Mouse (Mus musculus) bone marrow macrophage, adult 2 months (primary cell): Measurements from ENCODE around the gene Fbxo3.

Experiments
- CTCF ChIP-seq: IDR thresholded peaks from 2 replicates; pipeline ENCODE4 v1.5.1; 2012; ENCODE audit warnings: low read depth, mild to moderate bottlenecking, low read length, moderate library complexity
- POLR2A ChIP-seq: IDR thresholded peaks from 2 replicates; pipeline ENCODE4 v1.6.1; 2012; ENCODE audit warnings: mild to moderate bottlenecking, low read depth, low read length, borderline replicate concordance

DNA sequence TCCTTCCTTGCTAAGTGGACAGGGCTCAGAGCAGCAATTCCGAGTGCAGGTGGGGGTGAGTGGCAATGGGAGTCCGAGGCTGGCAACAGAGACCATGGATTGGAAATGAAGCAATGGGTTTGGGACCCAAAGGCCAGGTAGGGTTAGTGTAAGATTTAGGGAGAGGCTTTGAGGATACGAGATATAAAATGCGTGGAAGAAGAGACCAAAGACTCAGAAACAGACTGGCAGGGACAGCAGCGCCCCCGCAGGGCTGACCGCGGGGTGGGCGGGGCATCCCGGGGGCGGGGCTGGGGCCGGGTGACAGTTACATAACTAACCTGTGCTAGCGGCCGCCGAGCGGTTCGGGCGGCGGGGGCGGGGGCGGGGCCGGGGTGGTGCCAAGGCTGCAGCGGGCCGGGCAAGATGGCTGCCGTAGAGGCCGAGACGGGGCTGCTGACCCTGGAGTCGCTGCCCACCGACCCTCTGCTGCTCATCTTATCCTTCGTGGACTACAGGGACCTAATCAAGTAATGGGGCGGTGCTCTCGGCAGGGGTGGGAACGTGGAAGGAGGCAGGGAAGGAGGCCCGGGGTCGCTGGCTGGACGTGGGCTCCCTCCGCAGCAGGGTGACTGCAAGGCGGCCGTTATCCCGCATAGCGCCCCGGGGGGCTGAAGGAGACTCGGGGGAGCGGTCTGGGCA lies at the start of gene Fbxo3:
- peak; percentile 23; the same call in 1 of the 2 replicates for TF ChIP-seq CTCF
- TF ChIP-seq POLR2A, result 0 out of 2 replicates have a peak, but pooled peaks have one; percentile 39
